Mouse (Mus musculus) midbrain, embryonic 16.5 days (tissue): ENCODE measurements around the gene Rpl23. TPM values are rescaled to one million over a fixed set of nuclear protein-coding genes. Genes with fewer than 3 reads are reported as not detected.

ENCODE experiments used
- ATAC-seq: fragments of 200-750 bp; cut with Nextera tagmentation; 2 replicates; pipeline ENCODE4 v1.8.0; 2017; ENCODE audit warnings: moderate TSS enrichment
- H3K27ac ChIP-seq: fragments of 300-500 bp; sonication (generic); 2 replicates; pipeline ENCODE4 v1.5.1; 2014; ENCODE audit warnings: mild to moderate bottlenecking, low read length, mixed read lengths
- H3K27me3 ChIP-seq: fragments of 300-500 bp; sonication (generic); 2 replicates; pipeline ENCODE4 v1.6.1; 2014; ENCODE audit warnings: low read depth, low read length, mixed read lengths; ENCODE audit not compliant: control insufficient read depth, insufficient read depth
- H3K36me3 ChIP-seq: fragments of 300-500 bp; sonication (generic); 2 replicates; pipeline ENCODE4 v1.6.1; 2014; ENCODE audit warnings: mild to moderate bottlenecking, low read length, moderate library complexity, mixed read lengths; ENCODE audit not compliant: control insufficient read depth, insufficient read depth
- H3K4me1 ChIP-seq: fragments of 300-500 bp; sonication (generic); 2 replicates; pipeline ENCODE4 v1.6.1; 2014; ENCODE audit warnings: mild to moderate bottlenecking, low read length, mixed read lengths; ENCODE audit not compliant: control insufficient read depth, insufficient read depth
- H3K4me2 ChIP-seq: fragments of 300-500 bp; sonication (generic); 2 replicates; pipeline ENCODE4 v1.6.1; 2014; ENCODE audit warnings: mild to moderate bottlenecking, low read length, mixed read lengths
- H3K4me3 ChIP-seq: fragments of 300-500 bp; sonication (generic); 2 replicates; pipeline ENCODE4 v1.5.1; 2014; ENCODE audit warnings: low read depth, mild to moderate bottlenecking, low read length, moderate library complexity, mixed read lengths
- H3K9ac ChIP-seq: fragments of 300-500 bp; sonication (generic); 2 replicates; pipeline ENCODE4 v1.6.1; 2014; ENCODE audit warnings: low read depth, low read length, mixed read lengths
- H3K9me3 ChIP-seq: fragments of 300-500 bp; sonication (generic); replicated peaks from 2 replicates; pipeline ENCODE4 v1.6.1; 2014; ENCODE audit warnings: mild to moderate bottlenecking, low read length, mixed read lengths; ENCODE audit not compliant: control insufficient read depth, poor library complexity, severe bottlenecking
- WGBS: fragments of 180-500 bp; shearing (Covaris S2); extraction: QIAGEN DNeasy Blood & Tissue Kit; methylation state at CpG from one replicate; pipeline ENCODE4 v1.1.7; 2014; 5-methylcytosine and 5-hydroxymethylcytosine counted together
- polyA plus RNA-seq: library from polyadenylated mRNA; unstranded; fragments of >200 nt; fragmentation: Nextera tagmentation; extraction: Ambion mirVana; gene quantifications from 2 replicates; pipeline ENCODE4 v1.2.1, GENCODE M21; 2015

Gene Rpl23
- polyA plus RNA-seq, 1 experiment from 2014 or later, result 286 TPM

- H3K4me1 ChIP-seq, result peaks cover 22% of the 10 kb centered on the region
- no peaks in the 10 kb centered on the region for H3K9me3 ChIP-seq
- no peaks in the 10 kb centered on the region for H3K27me3 ChIP-seq
- peak within 1 kb of the TSS; percentile 82 for H3K9ac ChIP-seq
- H3K4me2 ChIP-seq, result peak within 1 kb of the TSS; percentile 96
- H3K27ac ChIP-seq, result peak within 1 kb of the TSS; percentile 98
- peak within 1 kb of the TSS; percentile 58 for H3K4me3 ChIP-seq
- WGBS, result 0% methylated on average over 52 of the region's 63 CpGs
- peaks cover 16% of the 10 kb centered on the region for H3K36me3 ChIP-seq
- peak; percentile 49 for ATAC-seq
These were observed 38.0 kb downstream of the Rpl23 start, which contains the start of gene Pip4k2b for GRCm38 (mm10) chr11:97744063-97744717. Gene Pip4k2b, minus strand, starts transcription at chr11:97744704.

DNA sequence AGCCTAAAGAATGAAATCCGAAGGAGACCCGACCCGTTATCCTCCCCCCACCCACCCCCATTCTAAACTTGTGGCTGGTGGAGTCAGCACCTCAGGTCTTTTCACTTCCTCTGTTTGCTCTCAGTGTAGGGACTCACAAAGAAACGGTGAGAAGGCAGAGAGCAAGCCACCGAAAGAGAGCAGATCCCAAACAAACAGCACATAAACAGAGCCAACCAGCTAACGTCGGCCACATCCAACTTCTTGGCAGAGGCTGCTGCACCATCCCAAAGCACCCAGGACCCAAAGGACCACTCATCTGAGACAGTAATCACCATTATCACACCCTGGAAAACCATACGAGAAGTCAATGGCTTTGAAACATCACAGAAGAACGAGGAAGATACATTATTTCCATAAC lies 38.8 kb downstream of the Rpl23 start:
- Histone ChIP-seq H3K27ac (peak overlapping the region; percentile 98), H3K4me2 (peak overlapping the region; percentile 96), H3K9ac (peak overlapping the region; percentile 82), H3K36me3 (peaks cover 13% of the 10 kb centered on the region), H3K4me3 (peak overlapping the region; percentile 58), H3K27me3 (no peaks in the 10 kb centered on the region), H3K4me1 (peaks cover 22% of the 10 kb centered on the region), H3K9me3 (no peaks in the 10 kb centered on the region)
- no peak for ATAC-seq
- WGBS, result 32% methylated on average over 9 of the region's 9 CpGs

- peak overlapping the region; percentile 96 for H3K4me2 ChIP-seq
- ATAC-seq, result no peak
- no peaks in the 10 kb centered on the region for H3K27me3 ChIP-seq
- peaks cover 22% of the 10 kb centered on the region for H3K4me1 ChIP-seq
- peaks cover 6% of the 10 kb centered on the region for H3K36me3 ChIP-seq
- no peaks in the 10 kb centered on the region for H3K9me3 ChIP-seq
- H3K27ac ChIP-seq, result no peak overlapping the region
- H3K4me3 ChIP-seq, result peak overlapping the region; percentile 58
- WGBS, result 75% methylated on average over 9 of the region's 9 CpGs
- H3K9ac ChIP-seq, result peak overlapping the region; percentile 12; the same call in 1 of the 2 replicates
These were observed 39.6 kb downstream of the Rpl23 start for GRCm38 (mm10) chr11:97742591-97742990.

DNA sequence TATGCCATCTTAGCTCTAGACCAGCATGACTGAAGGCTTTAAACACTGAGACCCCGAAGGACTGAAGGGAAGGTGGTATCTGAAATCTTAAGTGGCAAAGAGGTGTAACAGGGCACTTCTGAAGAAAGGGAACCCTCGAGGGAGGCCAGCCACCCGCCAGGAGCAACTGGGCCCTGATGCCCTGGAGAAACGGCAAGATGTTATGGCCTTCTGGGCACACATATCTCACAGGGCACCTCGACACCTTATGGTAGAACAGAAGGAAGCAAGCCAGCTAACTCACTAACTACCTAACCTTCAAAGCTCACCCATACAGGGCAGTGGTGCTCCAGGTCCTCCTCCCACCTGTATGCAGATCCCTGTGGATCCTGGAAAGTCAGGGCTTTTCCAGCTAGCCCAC lies 40.1 kb downstream of the Rpl23 start:
- no peak overlapping the region for H3K27ac ChIP-seq
- peak overlapping the region; percentile 96; the same call in 1 of the 2 replicates for H3K4me2 ChIP-seq
- H3K9ac ChIP-seq, result no peak overlapping the region
- H3K4me3 ChIP-seq, result no peak overlapping the region
- no peaks in the 10 kb centered on the region for H3K9me3 ChIP-seq
- peaks cover 6% of the 10 kb centered on the region for H3K36me3 ChIP-seq
- peaks cover 22% of the 10 kb centered on the region for H3K4me1 ChIP-seq
- no peak for ATAC-seq
- 98% methylated on average over 5 of the region's 5 CpGs for WGBS
- H3K27me3 ChIP-seq, result no peaks in the 10 kb centered on the region

DNA sequence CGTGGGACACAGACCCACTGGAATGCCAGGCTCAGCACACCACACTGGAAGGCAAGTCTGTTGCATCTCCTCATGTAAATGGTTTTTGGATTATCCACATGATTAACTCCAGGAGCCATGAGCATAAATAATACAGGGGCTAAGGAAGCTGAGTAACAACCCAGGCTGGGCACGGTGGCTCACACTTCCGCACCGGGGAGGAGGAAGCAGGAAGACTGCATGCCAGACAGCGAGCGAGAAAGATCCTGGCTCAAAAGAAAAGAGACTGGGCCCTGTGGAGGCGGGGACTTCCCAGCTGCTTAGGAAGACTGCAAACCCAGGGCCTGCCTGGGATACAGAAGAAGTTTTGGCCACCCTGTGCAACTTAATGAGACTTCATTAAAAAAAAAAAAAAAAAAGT lies 42.0 kb downstream of the Rpl23 start:
- Histone ChIP-seq H3K9ac (no peak overlapping the region), H3K36me3 (no peaks in the 10 kb centered on the region), H3K9me3 (no peaks in the 10 kb centered on the region), H3K4me2 (no peak overlapping the region), H3K4me3 (no peak overlapping the region), H3K4me1 (peaks cover 20% of the 10 kb centered on the region), H3K27me3 (no peaks in the 10 kb centered on the region), H3K27ac (no peak overlapping the region; the same call in 1 of the 2 replicates)
- 39% methylated on average over 7 of the region's 7 CpGs for WGBS
- ATAC-seq, result no peak

- Histone ChIP-seq H3K4me1 (peaks cover 20% of the 10 kb centered on the region), H3K27me3 (no peaks in the 10 kb centered on the region), H3K4me2 (no peak overlapping the region), H3K27ac (no peak overlapping the region), H3K4me3 (no peak overlapping the region), H3K9me3 (no peaks in the 10 kb centered on the region), H3K9ac (no peak overlapping the region), H3K36me3 (no peaks in the 10 kb centered on the region)
- ATAC-seq, result no peak
- WGBS, result 89% methylated on average over 3 of the region's 3 CpGs
These were observed 43.1 kb downstream of the Rpl23 start for GRCm38 (mm10) chr11:97739155-97739554.

- Histone ChIP-seq H3K4me2 (no peak overlapping the region), H3K27ac (no peak overlapping the region), H3K4me3 (no peak overlapping the region), H3K4me1 (peaks cover 19% of the 10 kb centered on the region), H3K9me3 (no peaks in the 10 kb centered on the region), H3K36me3 (no peaks in the 10 kb centered on the region), H3K9ac (no peak overlapping the region), H3K27me3 (no peaks in the 10 kb centered on the region)
- 61% methylated on average over 6 of the region's 6 CpGs for WGBS
- no peak for ATAC-seq
These were observed 43.5 kb downstream of the Rpl23 start for GRCm38 (mm10) chr11:97738703-97739102.

GRCm38 (mm10) chr11:97737600-97737999 lies 44.6 kb downstream of the Rpl23 start:
- no peaks in the 10 kb centered on the region for H3K9me3 ChIP-seq
- no peak overlapping the region for H3K4me2 ChIP-seq
- no peak overlapping the region for H3K4me3 ChIP-seq
- H3K9ac ChIP-seq, result no peak overlapping the region
- no peak for ATAC-seq
- no peaks in the 10 kb centered on the region for H3K36me3 ChIP-seq
- WGBS, result 66% methylated on average over 4 of the region's 4 CpGs
- H3K4me1 ChIP-seq, result peaks cover 8% of the 10 kb centered on the region
- no peak overlapping the region for H3K27ac ChIP-seq
- no peaks in the 10 kb centered on the region for H3K27me3 ChIP-seq

DNA sequence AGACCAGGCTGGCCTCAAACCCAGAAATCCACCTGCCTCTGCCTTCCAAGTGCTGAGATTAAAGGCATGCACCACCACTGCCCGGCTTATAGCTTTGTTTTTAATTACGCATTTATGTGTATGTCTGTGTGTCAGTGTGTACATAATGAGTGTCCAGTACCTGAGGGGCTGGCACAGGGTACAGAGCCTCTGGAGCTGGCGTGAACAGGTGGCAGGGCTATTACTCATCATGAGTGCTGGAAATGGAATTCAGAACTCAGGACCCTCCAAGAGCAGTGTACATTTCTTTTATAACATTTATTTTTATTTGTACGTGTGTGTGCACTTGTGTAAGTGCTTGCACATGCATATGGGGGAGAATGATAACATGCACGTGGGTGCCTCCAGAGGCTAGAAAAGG lies 45.6 kb downstream of the Rpl23 start:
- Histone ChIP-seq H3K27ac (no peak overlapping the region), H3K4me2 (no peak overlapping the region), H3K9me3 (no peaks in the 10 kb centered on the region), H3K27me3 (no peaks in the 10 kb centered on the region), H3K36me3 (no peaks in the 10 kb centered on the region), H3K9ac (no peak overlapping the region), H3K4me1 (peaks cover 2% of the 10 kb centered on the region; the same call in 1 of the 2 replicates), H3K4me3 (no peak overlapping the region)
- ATAC-seq, result no peak
- 88% methylated on average over 5 of the region's 5 CpGs for WGBS
